Mouse (Mus musculus) T-helper 1 cell (primary cell): ENCODE results near the gene Ccdc105.

Experiments used
- in situ Hi-C: fragments of 300-600 bp; cut with MboI, MseI; formaldehyde crosslinking; loops from one replicate; pipeline ENCODE4 v1.15.1; 2025; ENCODE audit warnings: high pct_unique_total_duplicates

Ccdc105 gene

DNA sequence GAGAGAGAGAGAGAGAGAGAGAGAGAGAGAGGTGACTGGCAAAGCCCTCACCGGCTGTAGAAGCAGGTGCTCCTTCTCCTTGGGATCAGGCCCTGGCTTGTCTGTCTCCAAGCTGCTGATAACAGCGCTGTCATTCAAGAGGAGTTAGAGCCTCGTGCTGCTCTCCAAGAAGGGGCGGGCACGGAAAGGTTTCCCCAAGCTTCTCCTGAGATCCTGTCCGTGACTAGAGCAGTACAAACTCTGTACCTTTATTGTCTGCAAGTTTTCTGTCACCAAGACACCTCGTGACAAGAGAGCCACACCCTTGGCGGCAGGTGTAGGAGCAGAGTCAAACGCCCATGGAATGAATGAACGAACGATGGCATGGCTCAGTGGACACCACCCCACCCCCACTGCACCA is 34.8 kb downstream of the Ccdc105 start, which contains the start of gene Casp14:
Gene Casp14, minus strand, starts transcription at position 239 of the 400 bp plus-strand sequence.
- in situ Hi-C loops: no loop called here

DNA sequence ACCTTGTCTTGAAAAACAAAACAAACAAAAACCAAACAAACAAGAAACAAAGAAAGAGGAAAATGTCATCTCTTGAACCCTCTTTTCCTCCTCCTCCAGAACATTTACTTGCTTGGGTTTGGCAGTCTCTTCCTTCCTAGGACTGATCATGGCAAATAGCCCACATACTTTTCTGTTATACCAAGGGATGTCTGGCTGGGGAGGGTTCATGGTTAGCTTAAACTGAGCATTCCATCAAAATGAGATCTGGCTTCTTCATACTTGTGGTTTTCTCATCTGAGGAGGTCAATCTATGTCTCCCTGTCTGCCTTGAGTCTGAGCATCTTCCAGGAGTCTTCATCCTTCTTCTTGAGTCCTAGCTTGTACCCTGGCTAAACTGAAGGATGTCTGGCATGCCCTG is 36.6 kb downstream of the Ccdc105 start:
- in situ Hi-C loops: no loop called here

DNA sequence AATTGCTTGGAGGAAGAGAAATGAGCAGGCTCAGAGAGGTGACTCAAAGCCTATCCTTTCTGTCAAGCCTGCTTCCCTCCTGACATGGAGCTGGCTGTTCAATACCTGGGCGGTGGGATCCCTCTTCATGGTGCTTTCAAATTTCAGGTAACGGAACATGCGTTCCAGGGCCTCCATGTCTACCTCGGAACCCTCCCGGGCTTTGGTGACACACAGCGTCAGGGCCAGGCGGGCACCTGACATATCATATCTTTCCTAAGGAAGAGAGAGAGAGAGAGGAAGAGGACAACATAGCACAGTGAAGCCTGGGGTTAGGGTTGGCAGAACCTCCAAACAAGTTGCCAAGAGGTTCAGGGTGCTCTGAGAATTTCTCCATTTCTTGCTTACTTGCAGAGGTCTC is 37.7 kb downstream of the Ccdc105 start:
- in situ Hi-C loops: no loop called here

DNA sequence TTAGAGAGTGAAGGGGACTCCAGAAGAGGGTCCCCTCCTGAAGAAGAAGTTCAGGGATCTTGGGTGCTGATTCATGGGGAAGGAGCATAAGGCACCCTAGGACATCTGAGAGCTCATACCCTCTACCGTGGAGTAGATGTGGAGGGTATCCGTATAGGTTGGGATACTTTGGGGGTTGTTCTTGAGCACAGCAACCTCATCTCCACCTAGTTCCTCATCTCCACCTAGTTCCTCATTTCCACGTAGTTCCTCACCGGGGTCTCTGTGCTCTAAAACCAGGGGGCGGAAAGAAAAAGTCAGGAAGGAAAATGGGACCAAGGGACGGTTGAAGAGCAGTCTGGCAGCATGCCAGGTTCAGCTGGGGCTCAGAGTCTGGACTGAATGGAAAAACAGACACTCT is 38.7 kb downstream of the Ccdc105 start:
- in situ Hi-C loops: no loop called here

DNA sequence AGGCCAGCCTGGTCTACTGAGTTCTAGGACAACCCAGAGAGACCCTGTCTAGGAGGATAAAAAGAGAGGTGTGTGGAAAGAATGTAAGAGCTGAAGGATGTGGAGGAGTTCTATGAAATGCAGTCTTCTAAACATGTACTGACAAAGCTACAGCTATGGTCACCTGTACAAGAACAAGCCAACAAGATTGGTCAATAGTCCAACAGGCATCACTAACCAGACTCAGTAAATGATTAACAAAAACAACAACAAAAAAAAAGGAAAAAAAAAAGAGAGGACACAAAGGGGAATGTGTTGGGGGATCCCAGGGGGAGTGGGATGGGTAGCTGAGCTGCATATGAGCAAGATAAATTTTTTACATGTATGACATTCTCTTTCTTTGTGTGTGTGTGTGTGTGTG is 42.2 kb downstream of the Ccdc105 start:
- in situ Hi-C loops: no loop called here

DNA sequence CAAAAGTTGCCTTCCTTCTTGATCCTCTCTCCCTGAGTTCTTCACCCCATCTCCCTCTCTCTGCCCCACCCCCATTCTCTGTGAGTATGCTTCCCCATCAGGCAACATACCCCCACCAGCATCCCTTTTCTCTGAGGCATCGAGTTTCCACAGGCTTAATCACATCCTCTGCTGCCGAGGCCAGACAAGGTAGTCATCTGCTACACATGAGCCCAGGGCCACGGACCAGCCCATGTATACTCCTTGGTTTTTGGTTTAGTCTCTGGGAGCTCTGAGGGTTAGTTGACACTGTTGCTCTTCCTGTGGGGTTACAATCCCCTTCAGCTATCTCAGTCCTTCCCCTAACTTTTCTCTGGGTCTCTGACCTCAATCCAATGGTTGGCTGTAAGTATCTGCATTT is 52.0 kb downstream of the Ccdc105 start:
- in situ Hi-C loops: no loop called here
